Mouse (Mus musculus): Measurements from ENCODE around the gene Pmepa1. TPM values are rescaled to one million over a fixed set of nuclear protein-coding genes. Genes with fewer than 3 reads are reported as not detected.

The Pmepa1 gene
- total and polyA plus RNA-seq, 3 experiments = not detected

- no peak for TF ChIP-seq MEF2A (IDR thresholded peaks at IDR 0.05; ENCODE audit: extremely low read depth, insufficient replicate concordance, low read depth, low read length, poor library complexity, severe bottlenecking)
- TF ChIP-seq ZC3H11A (IDR thresholded peaks at IDR 0.05; ENCODE audit: low read depth, low read length) = no peak
- no peak for TF ChIP-seq USF1 (IDR thresholded peaks at IDR 0.05; ENCODE audit: low read depth, low read length)
- TF ChIP-seq ELF1 (IDR thresholded peaks at IDR 0.05; ENCODE audit: low read depth, low read length) = no peak
- TF ChIP-seq TAL1 (IDR thresholded peaks at IDR 0.05; ENCODE audit: low read length) = no peak
- no peak for TF ChIP-seq CHD2 (IDR thresholded peaks at IDR 0.05; ENCODE audit: low read length)
- no peak for TF ChIP-seq E2F4 (IDR thresholded peaks at IDR 0.05; ENCODE audit: borderline replicate concordance, low read depth, low read length)
- TF ChIP-seq KAT2A (conservative IDR thresholded peaks at IDR 0.05; ENCODE audit: low read depth, low read length) = no peak
- no peak for TF ChIP-seq RCOR1 (IDR thresholded peaks at IDR 0.05; ENCODE audit: low read depth, low read length)
- no peak for TF ChIP-seq ZKSCAN1 (IDR thresholded peaks at IDR 0.05; ENCODE audit: low read depth, low read length)
- no peak for TF ChIP-seq NRF1 (IDR thresholded peaks at IDR 0.05; ENCODE audit: insufficient read depth, low read depth, low read length, poor library complexity, severe bottlenecking)
- TF ChIP-seq SIN3A (IDR thresholded peaks at IDR 0.05; ENCODE audit: low read length) = no peak
- no peak for TF ChIP-seq NELFE (IDR thresholded peaks at IDR 0.05; ENCODE audit: low read depth, low read length)
- TF ChIP-seq POLR2AphosphoS5 (IDR thresholded peaks at IDR 0.05; ENCODE audit: borderline replicate concordance, low read depth, low read length) = no peak
- TF ChIP-seq UBTF (IDR thresholded peaks at IDR 0.05; ENCODE audit: borderline replicate concordance, insufficient read depth, low read depth, low read length) = no peak
- TF ChIP-seq MXI1 (IDR thresholded peaks at IDR 0.05; ENCODE audit: low read depth, low read length) = no peak
- no peak for TF ChIP-seq MAZ (IDR thresholded peaks at IDR 0.05; ENCODE audit: low read depth, low read length)
- TF ChIP-seq ETS1 (IDR thresholded peaks at IDR 0.05; ENCODE audit: low read depth, low read length) = no peak
- TF ChIP-seq RAD21 (IDR thresholded peaks at IDR 0.05; ENCODE audit: low read depth, low read length) = no peak
- TF ChIP-seq CTCF (IDR thresholded peaks at IDR 0.05 in 2 of 3, conservative IDR thresholded peaks at IDR 0.05 in 1 of 3; ENCODE audit: control insufficient read depth in 1 of 3, insufficient read depth in 1 of 3, low read depth in 2 of 3, low read length in 3 of 3, poor library complexity in 1 of 3, severe bottlenecking in 1 of 3) = no peak
- Histone ChIP-seq H3K4me3 (ENCODE audit: control insufficient read depth in 1 of 2, insufficient read depth in 1 of 2, low read depth in 2 of 2, low read length in 2 of 2) (no peak overlapping the region), H3K27me3 (ENCODE audit: control insufficient read depth in 1 of 2, insufficient read depth in 2 of 2, low read length in 2 of 2) (no peaks in the 10 kb centered on the region), H3K9ac (ENCODE audit: control insufficient read depth, low read depth, low read length, poor library complexity, severe bottlenecking) (no peak overlapping the region), H3K4me1 (ENCODE audit: control insufficient read depth in 1 of 2, insufficient read depth in 2 of 2, low read length in 2 of 2) (no peaks in the 10 kb centered on the region), H3K27ac (ENCODE audit: control insufficient read depth, low read depth, low read length) (no peak overlapping the region), H3K9me3 (replicated peaks; ENCODE audit: insufficient read depth, low read length) (no peaks in the 10 kb centered on the region), H3K36me3 (ENCODE audit: control insufficient read depth in 1 of 2, insufficient read depth in 2 of 2, low read length in 2 of 2) (no peaks in the 10 kb centered on the region), H3K79me2 (ENCODE audit: control insufficient read depth, insufficient read depth, low read length, poor library complexity) (no peaks in the 10 kb centered on the region)
- no peak for DNase-seq (ENCODE audit: low read depth, low spot score)
These were observed 40.6 kb downstream of the Pmepa1 start for GRCm38 (mm10) chr2:173235435-173236332.

Data from MEL (cell line).